Mouse (Mus musculus): Measurements from ENCODE around the gene Vamp5. TPM values are rescaled to one million over a fixed set of nuclear protein-coding genes. Genes with fewer than 3 reads are reported as not detected.

Gene Vamp5
- total and polyA plus RNA-seq, 3 experiments: 465 to 593 TPM; not detected in 1

DNA sequence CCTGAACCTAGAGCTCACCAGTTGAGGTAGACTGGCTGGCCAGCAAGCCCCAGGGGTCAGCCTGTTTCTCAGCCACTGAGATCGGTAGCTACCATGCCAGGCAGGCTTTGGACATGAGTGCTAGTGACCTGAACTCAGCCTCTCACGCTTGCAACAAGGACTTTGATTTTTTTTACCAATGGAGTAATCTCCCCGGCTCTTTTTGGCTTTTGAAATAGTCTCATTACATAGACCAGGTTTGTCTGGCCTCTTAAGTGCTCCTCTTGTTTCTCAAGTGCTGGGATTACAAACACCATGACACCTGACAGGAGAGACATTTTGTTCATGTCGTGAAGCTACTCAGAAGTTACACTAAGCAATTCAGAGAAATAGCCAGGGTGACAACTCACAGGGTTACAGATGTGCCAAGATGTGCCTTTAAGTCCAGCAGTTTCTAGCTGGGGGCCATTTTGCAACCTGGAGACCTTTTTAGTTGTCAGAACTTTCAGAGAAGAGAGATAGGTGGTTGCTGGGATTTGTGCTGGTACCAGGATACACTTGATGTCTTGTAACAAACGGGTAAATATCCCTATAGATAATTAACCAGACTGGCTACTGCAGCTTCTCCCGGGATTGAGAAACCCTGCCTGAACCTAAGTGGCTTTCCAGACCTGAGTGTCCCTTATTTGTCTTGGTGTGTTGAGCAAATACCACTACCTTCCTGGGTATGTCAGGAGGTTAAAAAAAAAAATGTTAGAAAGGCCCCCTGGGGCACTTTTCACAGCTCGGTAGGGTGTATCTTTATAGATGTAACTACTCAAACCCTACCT lies 35.9 kb upstream of the Vamp5 start:
- Histone ChIP-seq H3K27me3 (ENCODE audit: control insufficient read depth in 1 of 2, insufficient read depth in 2 of 2, low read length in 2 of 2) (no peaks in the 10 kb centered on the region), H3K27ac (ENCODE audit: control insufficient read depth, low read depth, low read length) (no peak overlapping the region), H3K9me3 (replicated peaks; ENCODE audit: insufficient read depth, low read length) (no peaks in the 10 kb centered on the region), H3K36me3 (ENCODE audit: control insufficient read depth in 1 of 2, insufficient read depth in 2 of 2, low read length in 2 of 2) (peaks cover 0 to 7% of the 10 kb centered on the region in 2 experiments; a peak in 2 of 4 replicates), H3K79me2 (ENCODE audit: control insufficient read depth, insufficient read depth, low read length, poor library complexity) (peaks cover 12% of the 10 kb centered on the region), H3K9ac (ENCODE audit: control insufficient read depth, low read depth, low read length, poor library complexity, severe bottlenecking) (no peak overlapping the region), H3K4me1 (ENCODE audit: control insufficient read depth in 1 of 2, insufficient read depth in 2 of 2, low read length in 2 of 2) (peaks cover 2 to 5% of the 10 kb centered on the region in 2 experiments; a peak in 3 of 4 replicates), H3K4me3 (ENCODE audit: control insufficient read depth in 1 of 2, insufficient read depth in 1 of 2, low read depth in 2 of 2, low read length in 2 of 2) (no peak overlapping the region)
- no peak for DNase-seq (ENCODE audit: low read depth, low spot score)
- TF ChIP-seq BHLHE40 (IDR thresholded peaks at IDR 0.05; ENCODE audit: borderline replicate concordance, low read depth, low read length) (no peak), KAT2A (conservative IDR thresholded peaks at IDR 0.05; ENCODE audit: low read depth, low read length) (no peak), USF1 (IDR thresholded peaks at IDR 0.05; ENCODE audit: low read depth, low read length) (no peak), UBTF (IDR thresholded peaks at IDR 0.05; ENCODE audit: borderline replicate concordance, insufficient read depth, low read depth, low read length) (no peak), ZC3H11A (IDR thresholded peaks at IDR 0.05; ENCODE audit: low read depth, low read length) (no peak), POLR2A (IDR thresholded peaks at IDR 0.05; ENCODE audit: control insufficient read depth in 1 of 2, insufficient read depth in 1 of 2, low read depth in 1 of 2, low read length in 2 of 2, poor library complexity in 1 of 2) (no peak), CHD1 (IDR thresholded peaks at IDR 0.05; ENCODE audit: low read depth, low read length) (no peak), JUND (IDR thresholded peaks at IDR 0.05; ENCODE audit: low read depth, low read length) (no peak), MXI1 (IDR thresholded peaks at IDR 0.05; ENCODE audit: low read depth, low read length) (no peak), GABPA (IDR thresholded peaks at IDR 0.05; ENCODE audit: low read depth, low read length) (no peak), USF2 (IDR thresholded peaks at IDR 0.05; ENCODE audit: borderline replicate concordance in 1 of 2, insufficient read depth in 1 of 2, low read depth in 1 of 2, low read length in 2 of 2) (no peak), TAL1 (IDR thresholded peaks at IDR 0.05; ENCODE audit: low read length) (no peak), ETS1 (IDR thresholded peaks at IDR 0.05; ENCODE audit: low read depth, low read length) (no peak), TBP (IDR thresholded peaks at IDR 0.05; ENCODE audit: low read depth, low read length) (no peak), CHD2 (IDR thresholded peaks at IDR 0.05; ENCODE audit: low read length) (no peak), ZNF384 (IDR thresholded peaks at IDR 0.05; ENCODE audit: low read depth, low read length) (no peak), GATA1 (IDR thresholded peaks at IDR 0.05; ENCODE audit: low read depth, low read length) (no peak)

DNA sequence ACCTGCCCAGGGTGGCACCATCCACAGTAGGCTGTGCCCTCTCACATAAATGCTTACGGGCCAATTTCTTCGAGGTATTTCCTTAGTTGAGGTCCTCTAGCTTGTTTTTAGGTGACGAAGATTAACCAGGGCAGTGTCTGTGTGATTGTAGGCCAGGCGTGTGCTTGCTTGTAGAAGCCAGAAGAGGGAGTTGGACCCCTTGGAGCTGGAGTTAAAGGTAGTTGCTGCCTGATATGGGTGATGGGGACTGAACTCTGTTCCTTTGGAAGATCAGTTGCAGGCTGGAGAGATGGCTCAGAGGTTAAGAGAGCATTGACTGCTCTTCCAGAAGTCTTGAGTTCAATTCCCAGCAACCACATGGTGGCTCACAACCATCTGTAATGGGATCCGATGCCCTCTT lies 34.9 kb upstream of the Vamp5 start:
- Histone ChIP-seq H3K9me3 (replicated peaks; ENCODE audit: insufficient read depth, low read length) (no peaks in the 10 kb centered on the region), H3K79me2 (ENCODE audit: control insufficient read depth, insufficient read depth, low read length, poor library complexity) (peaks cover 12% of the 10 kb centered on the region), H3K27ac (ENCODE audit: control insufficient read depth, low read depth, low read length) (no peak overlapping the region), H3K4me1 (ENCODE audit: control insufficient read depth in 1 of 2, insufficient read depth in 2 of 2, low read length in 2 of 2) (peaks cover 2 to 5% of the 10 kb centered on the region in 2 experiments; a peak in 3 of 4 replicates), H3K36me3 (ENCODE audit: control insufficient read depth in 1 of 2, insufficient read depth in 2 of 2, low read length in 2 of 2) (peaks cover 0 to 7% of the 10 kb centered on the region in 2 experiments; a peak in 2 of 4 replicates), H3K4me3 (ENCODE audit: control insufficient read depth in 1 of 2, insufficient read depth in 1 of 2, low read depth in 2 of 2, low read length in 2 of 2) (peak overlapping the region; percentile 85 to 100; a peak in 3 of 4 replicates), H3K27me3 (ENCODE audit: control insufficient read depth in 1 of 2, insufficient read depth in 2 of 2, low read length in 2 of 2) (no peaks in the 10 kb centered on the region), H3K9ac (ENCODE audit: control insufficient read depth, low read depth, low read length, poor library complexity, severe bottlenecking) (peak overlapping the region; percentile 37)
- peak; percentile 49 for DNase-seq (ENCODE audit: low read depth, low spot score)
- no peak for TF ChIP-seq EP300 (IDR thresholded peaks at IDR 0.05; ENCODE audit: low read depth in 1 of 2, low read length in 2 of 2)
- TF ChIP-seq RAD21 (IDR thresholded peaks at IDR 0.05; ENCODE audit: low read depth, low read length): peak; percentile 12
- peak in 1 of 3 experiments; percentile 34; a peak in 3 of 6 replicates for TF ChIP-seq CTCF (IDR thresholded peaks at IDR 0.05 in 2 of 3, conservative IDR thresholded peaks at IDR 0.05 in 1 of 3; ENCODE audit: control insufficient read depth in 1 of 3, insufficient read depth in 1 of 3, low read depth in 2 of 3, low read length in 3 of 3, poor library complexity in 1 of 3, severe bottlenecking in 1 of 3)
- TF ChIP-seq MXI1 (IDR thresholded peaks at IDR 0.05; ENCODE audit: low read depth, low read length): 0 out of 2 replicates have a peak, but pooled peaks have one; percentile 30
- peak; percentile 38 for TF ChIP-seq SMC3 (IDR thresholded peaks at IDR 0.05; ENCODE audit: low read depth, low read length)

Data from MEL (cell line).